Mouse (Mus musculus): ENCODE measurements around the gene Arhgef38. TPM values are rescaled to one million over a fixed set of nuclear protein-coding genes. Genes with fewer than 3 reads are reported as not detected.

Arhgef38 gene
- polyA plus RNA-seq, 1 experiment from 2014 or later = 0.08 TPM

- Histone ChIP-seq H3K36me3 (ENCODE audit: control insufficient read depth, insufficient read depth, low read length) (no peaks in the 10 kb centered on the region), H3K9me3 (replicated peaks; ENCODE audit: control insufficient read depth, low read length, poor library complexity, severe bottlenecking) (no peaks in the 10 kb centered on the region), H3K4me2 (ENCODE audit: low read length) (no peak overlapping the region), H3K4me1 (ENCODE audit: control insufficient read depth, insufficient read depth, low read length) (no peaks in the 10 kb centered on the region), H3K27ac (ENCODE audit: low read length) (no peak overlapping the region), H3K4me3 (ENCODE audit: low read depth, low read length) (no peak overlapping the region), H3K27me3 (ENCODE audit: control insufficient read depth, insufficient read depth, low read depth, low read length) (no peaks in the 10 kb centered on the region), H3K9ac (ENCODE audit: low read depth, low read length) (no peak overlapping the region)
- ATAC-seq = no peak
- WGBS = 68% methylated on average over 12 of the region's 12 CpGs
Observed at GRCm38 (mm10) chr3:133176033-133176750, 58.6 kb downstream of the Arhgef38 start.

GRCm38 (mm10) chr3:133172291-133172690 lies 62.5 kb downstream of the Arhgef38 start:
- no peak for ATAC-seq
- Histone ChIP-seq H3K4me1 (ENCODE audit: control insufficient read depth, insufficient read depth, low read length) (no peaks in the 10 kb centered on the region), H3K4me3 (ENCODE audit: low read depth, low read length) (no peak overlapping the region), H3K4me2 (ENCODE audit: low read length) (no peak overlapping the region), H3K36me3 (ENCODE audit: control insufficient read depth, insufficient read depth, low read length) (no peaks in the 10 kb centered on the region), H3K9ac (ENCODE audit: low read depth, low read length) (no peak overlapping the region), H3K27ac (ENCODE audit: low read length) (no peak overlapping the region), H3K27me3 (ENCODE audit: control insufficient read depth, insufficient read depth, low read depth, low read length) (no peaks in the 10 kb centered on the region), H3K9me3 (replicated peaks; ENCODE audit: control insufficient read depth, low read length, poor library complexity, severe bottlenecking) (no peaks in the 10 kb centered on the region)
- 88% methylated on average over 4 of the region's 4 CpGs for WGBS

- Histone ChIP-seq H3K36me3 (ENCODE audit: control insufficient read depth, insufficient read depth, low read length) (no peaks in the 10 kb centered on the region), H3K9ac (ENCODE audit: low read depth, low read length) (no peak overlapping the region), H3K27ac (ENCODE audit: low read length) (no peak overlapping the region), H3K27me3 (ENCODE audit: control insufficient read depth, insufficient read depth, low read depth, low read length) (no peaks in the 10 kb centered on the region), H3K4me3 (ENCODE audit: low read depth, low read length) (no peak overlapping the region), H3K4me2 (ENCODE audit: low read length) (no peak overlapping the region), H3K4me1 (ENCODE audit: control insufficient read depth, insufficient read depth, low read length) (no peaks in the 10 kb centered on the region), H3K9me3 (replicated peaks; ENCODE audit: control insufficient read depth, low read length, poor library complexity, severe bottlenecking) (no peaks in the 10 kb centered on the region)
- ATAC-seq = no peak
- WGBS = 82% methylated on average over 7 of the region's 7 CpGs
Observed at GRCm38 (mm10) chr3:133169737-133170136, 65.0 kb downstream of the Arhgef38 start.

- 85% methylated on average over 6 of the region's 6 CpGs for WGBS
- Histone ChIP-seq H3K36me3 (ENCODE audit: control insufficient read depth, insufficient read depth, low read length) (no peaks in the 10 kb centered on the region), H3K4me1 (ENCODE audit: control insufficient read depth, insufficient read depth, low read length) (peaks cover 17% of the 10 kb centered on the region), H3K27ac (ENCODE audit: low read length) (no peak overlapping the region), H3K27me3 (ENCODE audit: control insufficient read depth, insufficient read depth, low read depth, low read length) (no peaks in the 10 kb centered on the region), H3K4me2 (ENCODE audit: low read length) (no peak overlapping the region), H3K9ac (ENCODE audit: low read depth, low read length) (no peak overlapping the region), H3K4me3 (ENCODE audit: low read depth, low read length) (no peak overlapping the region), H3K9me3 (replicated peaks; ENCODE audit: control insufficient read depth, low read length, poor library complexity, severe bottlenecking) (no peaks in the 10 kb centered on the region)
- ATAC-seq = no peak
Observed at GRCm38 (mm10) chr3:133167550-133167949, 67.2 kb downstream of the Arhgef38 start.

DNA sequence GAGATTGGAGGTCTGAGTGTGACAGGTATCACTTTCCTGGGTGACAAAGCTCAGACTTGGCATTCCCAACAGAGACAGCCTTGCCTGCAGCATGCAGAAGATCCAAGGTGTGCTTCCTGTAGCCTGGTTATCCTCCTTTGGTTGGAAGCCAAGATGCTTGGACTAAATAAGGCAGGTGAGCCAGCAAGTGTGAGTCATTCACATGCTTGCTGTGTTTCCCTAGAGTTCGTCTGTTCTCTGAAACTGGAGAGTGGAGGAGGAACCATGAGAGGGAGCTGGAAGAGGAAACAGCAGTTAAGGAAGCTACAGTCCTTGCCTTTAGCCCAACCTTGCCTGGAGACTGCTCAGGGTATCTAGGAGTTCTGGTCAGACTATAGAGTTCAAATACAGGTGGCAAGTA lies 69.6 kb downstream of the Arhgef38 start:
- no peak for ATAC-seq
- Histone ChIP-seq H3K27ac (ENCODE audit: low read length) (no peak overlapping the region), H3K36me3 (ENCODE audit: control insufficient read depth, insufficient read depth, low read length) (no peaks in the 10 kb centered on the region), H3K27me3 (ENCODE audit: control insufficient read depth, insufficient read depth, low read depth, low read length) (no peaks in the 10 kb centered on the region), H3K9me3 (replicated peaks; ENCODE audit: control insufficient read depth, low read length, poor library complexity, severe bottlenecking) (no peaks in the 10 kb centered on the region), H3K4me3 (ENCODE audit: low read depth, low read length) (no peak overlapping the region), H3K4me2 (ENCODE audit: low read length) (no peak overlapping the region), H3K9ac (ENCODE audit: low read depth, low read length) (no peak overlapping the region), H3K4me1 (ENCODE audit: control insufficient read depth, insufficient read depth, low read length) (peaks cover 21% of the 10 kb centered on the region)
- 61% methylated on average over 1 of the region's 1 CpGs for WGBS

- Histone ChIP-seq H3K9ac (ENCODE audit: low read depth, low read length) (no peak overlapping the region), H3K4me2 (ENCODE audit: low read length) (no peak overlapping the region), H3K4me1 (ENCODE audit: control insufficient read depth, insufficient read depth, low read length) (peaks cover 21% of the 10 kb centered on the region), H3K9me3 (replicated peaks; ENCODE audit: control insufficient read depth, low read length, poor library complexity, severe bottlenecking) (no peaks in the 10 kb centered on the region), H3K27ac (ENCODE audit: low read length) (peak overlapping the region; percentile 67), H3K36me3 (ENCODE audit: control insufficient read depth, insufficient read depth, low read length) (no peaks in the 10 kb centered on the region), H3K4me3 (ENCODE audit: low read depth, low read length) (no peak overlapping the region), H3K27me3 (ENCODE audit: control insufficient read depth, insufficient read depth, low read depth, low read length) (no peaks in the 10 kb centered on the region)
- ATAC-seq = no peak
- WGBS = 83% methylated on average over 6 of the region's 6 CpGs
Observed at GRCm38 (mm10) chr3:133163913-133164406, 70.8 kb downstream of the Arhgef38 start.

DNA sequence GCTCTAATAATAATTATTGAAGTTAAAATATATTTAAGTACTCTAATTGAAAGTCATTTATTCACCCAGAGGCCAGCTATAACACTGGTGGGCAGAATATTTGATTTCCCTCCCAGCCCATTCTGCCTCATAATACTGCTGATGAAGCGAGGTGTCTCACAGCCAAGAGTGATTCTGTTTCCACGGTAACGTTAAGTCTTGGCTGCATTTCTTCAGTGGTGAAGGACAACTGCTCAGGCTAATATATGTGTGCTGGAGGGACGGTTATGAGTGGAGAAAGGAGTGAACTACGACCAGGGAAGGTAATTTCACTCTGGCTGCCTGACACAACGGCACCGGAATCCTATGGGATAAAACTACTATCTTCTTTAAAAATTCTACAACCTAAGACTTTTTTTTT lies 71.6 kb downstream of the Arhgef38 start:
- Histone ChIP-seq H3K27me3 (ENCODE audit: control insufficient read depth, insufficient read depth, low read depth, low read length) (no peaks in the 10 kb centered on the region), H3K4me1 (ENCODE audit: control insufficient read depth, insufficient read depth, low read length) (peaks cover 21% of the 10 kb centered on the region), H3K27ac (ENCODE audit: low read length) (peak overlapping the region; percentile 67; the same call in 1 of the 2 replicates), H3K9me3 (replicated peaks; ENCODE audit: control insufficient read depth, low read length, poor library complexity, severe bottlenecking) (no peaks in the 10 kb centered on the region), H3K9ac (ENCODE audit: low read depth, low read length) (no peak overlapping the region), H3K4me3 (ENCODE audit: low read depth, low read length) (no peak overlapping the region), H3K4me2 (ENCODE audit: low read length) (0 out of 2 replicates have a peak overlapping the region, but pooled peaks have one; percentile 11), H3K36me3 (ENCODE audit: control insufficient read depth, insufficient read depth, low read length) (no peaks in the 10 kb centered on the region)
- peak; percentile 95 for ATAC-seq
- 33% methylated on average over 7 of the region's 7 CpGs for WGBS

- Histone ChIP-seq H3K4me1 (ENCODE audit: control insufficient read depth, insufficient read depth, low read length) (peaks cover 21% of the 10 kb centered on the region), H3K9ac (ENCODE audit: low read depth, low read length) (no peak overlapping the region), H3K36me3 (ENCODE audit: control insufficient read depth, insufficient read depth, low read length) (no peaks in the 10 kb centered on the region), H3K27ac (ENCODE audit: low read length) (no peak overlapping the region), H3K27me3 (ENCODE audit: control insufficient read depth, insufficient read depth, low read depth, low read length) (no peaks in the 10 kb centered on the region), H3K9me3 (replicated peaks; ENCODE audit: control insufficient read depth, low read length, poor library complexity, severe bottlenecking) (no peaks in the 10 kb centered on the region), H3K4me3 (ENCODE audit: low read depth, low read length) (no peak overlapping the region), H3K4me2 (ENCODE audit: low read length) (no peak overlapping the region)
- no peak for ATAC-seq
- 97% methylated on average over 1 of the region's 1 CpGs for WGBS
Observed at GRCm38 (mm10) chr3:133161407-133161806, 73.3 kb downstream of the Arhgef38 start.

DNA sequence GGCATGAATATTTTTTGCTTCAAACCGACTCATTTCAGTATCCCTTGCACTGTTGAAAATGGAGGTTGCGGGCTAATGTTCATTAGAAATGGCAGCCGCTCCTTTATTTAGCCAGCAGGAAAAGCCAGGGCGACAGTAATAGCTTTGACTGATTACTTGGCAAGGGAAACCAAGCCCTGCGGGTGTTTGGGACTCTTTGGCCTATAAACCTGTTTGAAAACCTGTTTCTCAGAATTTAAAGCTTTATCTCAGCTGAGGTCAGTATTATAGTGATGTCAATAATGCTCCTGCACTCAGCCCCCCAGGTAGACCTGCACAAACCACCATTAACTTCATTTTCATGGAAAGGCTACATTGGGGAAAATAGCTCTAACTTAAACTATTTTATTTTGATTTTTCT lies 76.5 kb downstream of the Arhgef38 start:
- no peaks in the 10 kb centered on the region for H3K36me3 ChIP-seq (ENCODE audit: control insufficient read depth, insufficient read depth, low read length)
- H3K9me3 ChIP-seq (replicated peaks; ENCODE audit: control insufficient read depth, low read length, poor library complexity, severe bottlenecking) = no peaks in the 10 kb centered on the region
- peaks cover 11% of the 10 kb centered on the region for H3K4me1 ChIP-seq (ENCODE audit: control insufficient read depth, insufficient read depth, low read length)
- H3K27me3 ChIP-seq (ENCODE audit: control insufficient read depth, insufficient read depth, low read depth, low read length) = no peaks in the 10 kb centered on the region
- no peak overlapping the region for H3K9ac ChIP-seq (ENCODE audit: low read depth, low read length)
- ATAC-seq = no peak
- WGBS = 71% methylated on average over 5 of the region's 5 CpGs
- H3K4me3 ChIP-seq (ENCODE audit: low read depth, low read length) = no peak overlapping the region
- no peak overlapping the region for H3K4me2 ChIP-seq (ENCODE audit: low read length)
- H3K27ac ChIP-seq (ENCODE audit: low read length) = no peak overlapping the region

All from midbrain, embryonic 16.5 days (tissue).